Mouse (Mus musculus): ENCODE data around the gene Nox4. TPM values are rescaled to one million over a fixed set of nuclear protein-coding genes. Genes with fewer than 3 reads are reported as not detected.

Nox4 gene
- polyA plus RNA-seq (2014; fragmentation: Nextera tagmentation; extraction: Ambion mirVana), result 1.6 and 2.8 TPM in 2 replicates

- Histone ChIP-seq H3K4me3 (replicated peaks; ENCODE audit: low read depth, low read length) (peak within 1 kb of the TSS; percentile 76), H3K27ac (replicated peaks; ENCODE audit: low read depth, low read length) (peak within 1 kb of the TSS; percentile 74), H3K4me1 (ENCODE audit: control insufficient read depth, insufficient read depth, low read length) (peaks cover 6% of the 10 kb centered on the region), H3K9ac (replicated peaks; ENCODE audit: low read length) (peak within 1 kb of the TSS; percentile 86), H3K9me3 (ENCODE audit: control insufficient read depth, low read length) (no peaks in the 10 kb centered on the region), H3K4me2 (ENCODE audit: low read length) (peak within 1 kb of the TSS; percentile 70), H3K36me3 (ENCODE audit: control insufficient read depth, insufficient read depth, low read length) (no peaks in the 10 kb centered on the region), H3K27me3 (ENCODE audit: control insufficient read depth, insufficient read depth, low read length) (no peaks in the 10 kb centered on the region)
- peak; percentile 33 for DNase-seq
- WGBS, result 12% methylated on average over 18 of the region's 18 CpGs
- peak; percentile 40; the same call in 1 of the 2 replicates for ATAC-seq (ENCODE audit: low FRiP score, low TSS enrichment)
Observed at GRCm38 (mm10) chr7:87245856-87246579, at the start of gene Nox4. TSS of gene Nox4 (plus strand) at chr7:87246096.

GRCm38 (mm10) chr7:87204751-87205150 lies 41.1 kb upstream of the Nox4 start:
- H3K4me1 ChIP-seq (ENCODE audit: control insufficient read depth, insufficient read depth, low read length), result no peaks in the 10 kb centered on the region
- no peak overlapping the region for H3K4me3 ChIP-seq (replicated peaks; ENCODE audit: low read depth, low read length)
- H3K9ac ChIP-seq (replicated peaks; ENCODE audit: low read length), result no peak overlapping the region
- ATAC-seq (ENCODE audit: low FRiP score, low TSS enrichment) (no peak), DNase-seq (no peak)
- no peak overlapping the region for H3K4me2 ChIP-seq (ENCODE audit: low read length)
- no peaks in the 10 kb centered on the region for H3K36me3 ChIP-seq (ENCODE audit: control insufficient read depth, insufficient read depth, low read length)
- no peaks in the 10 kb centered on the region for H3K27me3 ChIP-seq (ENCODE audit: control insufficient read depth, insufficient read depth, low read length)
- no peaks in the 10 kb centered on the region for H3K9me3 ChIP-seq (ENCODE audit: control insufficient read depth, low read length)
- no peak overlapping the region for H3K27ac ChIP-seq (replicated peaks; ENCODE audit: low read depth, low read length)

- H3K36me3 ChIP-seq (ENCODE audit: control insufficient read depth, insufficient read depth, low read length), result no peaks in the 10 kb centered on the region
- ATAC-seq (ENCODE audit: low FRiP score, low TSS enrichment) (no peak), DNase-seq (no peak)
- no peaks in the 10 kb centered on the region for H3K9me3 ChIP-seq (ENCODE audit: control insufficient read depth, low read length)
- no peaks in the 10 kb centered on the region for H3K27me3 ChIP-seq (ENCODE audit: control insufficient read depth, insufficient read depth, low read length)
- H3K4me3 ChIP-seq (replicated peaks; ENCODE audit: low read depth, low read length), result no peak overlapping the region
- no peak overlapping the region for H3K4me2 ChIP-seq (ENCODE audit: low read length)
- H3K27ac ChIP-seq (replicated peaks; ENCODE audit: low read depth, low read length), result no peak overlapping the region
- H3K9ac ChIP-seq (replicated peaks; ENCODE audit: low read length), result no peak overlapping the region
- H3K4me1 ChIP-seq (ENCODE audit: control insufficient read depth, insufficient read depth, low read length), result no peaks in the 10 kb centered on the region
Observed at GRCm38 (mm10) chr7:87221712-87222111, 24.2 kb upstream of the Nox4 start.

- Histone ChIP-seq H3K4me1 (ENCODE audit: control insufficient read depth, insufficient read depth, low read length) (no peaks in the 10 kb centered on the region), H3K4me3 (replicated peaks; ENCODE audit: low read depth, low read length) (no peak overlapping the region), H3K27me3 (ENCODE audit: control insufficient read depth, insufficient read depth, low read length) (no peaks in the 10 kb centered on the region), H3K9ac (replicated peaks; ENCODE audit: low read length) (no peak overlapping the region), H3K27ac (replicated peaks; ENCODE audit: low read depth, low read length) (no peak overlapping the region), H3K4me2 (ENCODE audit: low read length) (no peak overlapping the region), H3K36me3 (ENCODE audit: control insufficient read depth, insufficient read depth, low read length) (no peaks in the 10 kb centered on the region), H3K9me3 (ENCODE audit: control insufficient read depth, low read length) (no peaks in the 10 kb centered on the region)
- DNase-seq (no peak), ATAC-seq (ENCODE audit: low FRiP score, low TSS enrichment) (no peak)
- 90% methylated on average over 2 of the region's 2 CpGs for WGBS
Observed at GRCm38 (mm10) chr7:87222751-87223150, 23.1 kb upstream of the Nox4 start.

- H3K36me3 ChIP-seq (ENCODE audit: control insufficient read depth, insufficient read depth, low read length), result no peaks in the 10 kb centered on the region
- no peaks in the 10 kb centered on the region for H3K27me3 ChIP-seq (ENCODE audit: control insufficient read depth, insufficient read depth, low read length)
- no peaks in the 10 kb centered on the region for H3K9me3 ChIP-seq (ENCODE audit: control insufficient read depth, low read length)
- H3K4me2 ChIP-seq (ENCODE audit: low read length), result no peak overlapping the region
- H3K4me3 ChIP-seq (replicated peaks; ENCODE audit: low read depth, low read length), result no peak overlapping the region
- no peak overlapping the region for H3K9ac ChIP-seq (replicated peaks; ENCODE audit: low read length)
- 51% methylated on average over 2 of the region's 2 CpGs for WGBS
- DNase-seq, result no peak
- no peaks in the 10 kb centered on the region for H3K4me1 ChIP-seq (ENCODE audit: control insufficient read depth, insufficient read depth, low read length)
- ATAC-seq (ENCODE audit: low FRiP score, low TSS enrichment), result no peak
- H3K27ac ChIP-seq (replicated peaks; ENCODE audit: low read depth, low read length), result no peak overlapping the region
Observed at GRCm38 (mm10) chr7:87225617-87226016, 20.3 kb upstream of the Nox4 start.

- no peak for ATAC-seq (ENCODE audit: low FRiP score, low TSS enrichment)
Observed at GRCm38 (mm10) chr7:87227051-87227948, 18.6 kb upstream of the Nox4 start.

GRCm38 (mm10) chr7:87229502-87229901 lies 16.4 kb upstream of the Nox4 start:
- DNase-seq (no peak), ATAC-seq (ENCODE audit: low FRiP score, low TSS enrichment) (no peak)
- 93% methylated on average over 1 of the region's 1 CpGs for WGBS
- Histone ChIP-seq H3K27ac (replicated peaks; ENCODE audit: low read depth, low read length) (no peak overlapping the region), H3K36me3 (ENCODE audit: control insufficient read depth, insufficient read depth, low read length) (no peaks in the 10 kb centered on the region), H3K4me2 (ENCODE audit: low read length) (no peak overlapping the region), H3K9me3 (ENCODE audit: control insufficient read depth, low read length) (no peaks in the 10 kb centered on the region), H3K4me1 (ENCODE audit: control insufficient read depth, insufficient read depth, low read length) (no peaks in the 10 kb centered on the region), H3K4me3 (replicated peaks; ENCODE audit: low read depth, low read length) (no peak overlapping the region), H3K9ac (replicated peaks; ENCODE audit: low read length) (no peak overlapping the region), H3K27me3 (ENCODE audit: control insufficient read depth, insufficient read depth, low read length) (no peaks in the 10 kb centered on the region)

More at GRCm38 (mm10) chr7:87227051-87227948, 18.6 kb upstream of the Nox4 start:
- DNase-seq, result no peak
- no peak overlapping the region for H3K27ac ChIP-seq (replicated peaks; ENCODE audit: low read depth, low read length)
- H3K27me3 ChIP-seq (ENCODE audit: control insufficient read depth, insufficient read depth, low read length), result no peaks in the 10 kb centered on the region
- 91% methylated on average over 4 of the region's 4 CpGs for WGBS
- H3K4me2 ChIP-seq (ENCODE audit: low read length), result no peak overlapping the region
- no peaks in the 10 kb centered on the region for H3K4me1 ChIP-seq (ENCODE audit: control insufficient read depth, insufficient read depth, low read length)
- no peak overlapping the region for H3K9ac ChIP-seq (replicated peaks; ENCODE audit: low read length)
- H3K9me3 ChIP-seq (ENCODE audit: control insufficient read depth, low read length), result no peaks in the 10 kb centered on the region
- no peaks in the 10 kb centered on the region for H3K36me3 ChIP-seq (ENCODE audit: control insufficient read depth, insufficient read depth, low read length)
- H3K4me3 ChIP-seq (replicated peaks; ENCODE audit: low read depth, low read length), result no peak overlapping the region

GRCm38 (mm10) chr7:87241139-87241538 lies 4.8 kb upstream of the Nox4 start:
- Histone ChIP-seq H3K4me3 (replicated peaks; ENCODE audit: low read depth, low read length) (no peak overlapping the region), H3K4me1 (ENCODE audit: control insufficient read depth, insufficient read depth, low read length) (no peaks in the 10 kb centered on the region), H3K36me3 (ENCODE audit: control insufficient read depth, insufficient read depth, low read length) (no peaks in the 10 kb centered on the region), H3K27ac (replicated peaks; ENCODE audit: low read depth, low read length) (no peak overlapping the region), H3K27me3 (ENCODE audit: control insufficient read depth, insufficient read depth, low read length) (no peaks in the 10 kb centered on the region), H3K9ac (replicated peaks; ENCODE audit: low read length) (no peak overlapping the region), H3K4me2 (ENCODE audit: low read length) (no peak overlapping the region), H3K9me3 (ENCODE audit: control insufficient read depth, low read length) (no peaks in the 10 kb centered on the region)
- 77% methylated on average over 1 of the region's 1 CpGs for WGBS
- no peak for ATAC-seq (ENCODE audit: low FRiP score, low TSS enrichment)
- DNase-seq, result no peak
